Mouse (Mus musculus): ENCODE data around the gene Srpx2. TPM values are rescaled to one million over a fixed set of nuclear protein-coding genes. Genes with fewer than 3 reads are reported as not detected.

Gene Srpx2
- total RNA-seq, 2 experiments from 2014 or later: 2.5 to 4.4 TPM

Other genes with a start within 250 kb of the Srpx2 start
- gene Pcdh19, start 219.4 kb upstream of the Srpx2 start, total RNA-seq (2021): 10 to 100 TPM in 1 of 2 experiments, 1 to 10 TPM in 1; 9.5 to 11.4 TPM
- 1 to 10 TPM in 1 of 2 experiments, under 1 TPM in 1; 0.94 to 3.2 TPM for gene Tnmd, start 57.4 kb upstream of the Srpx2 start, total RNA-seq (2021)
- 10 to 100 TPM; 31.4 to 40.2 TPM for gene Tspan6, start 10.0 kb upstream of the Srpx2 start, total RNA-seq (2021)
- gene Sytl4, start 73.4 kb downstream of the Srpx2 start, total RNA-seq (2021): 10 to 100 TPM in 1 of 2 experiments, 1 to 10 TPM in 1; 9.9 to 11.8 TPM
- gene Cstf2, start 150.8 kb downstream of the Srpx2 start, total RNA-seq (2021): 10 to 100 TPM; 34.1 to 38.4 TPM